Mouse (Mus musculus): ENCODE results near the gene Zfp110.

Gene Zfp110

GRCm38 (mm10) chr7:12897655-12898410 is 63.3 kb downstream of the Zfp110 start, which contains the start of gene Zscan22:
TSS of gene Zscan22 (plus strand) at chr7:12897815.
- peak; percentile 96 for DNase-seq
